Mouse (Mus musculus) testis, adult 2 months (tissue): ENCODE measurements at regions not wholly inside any gene's neighbourhood (a gene's known extent, or its start where the extent isn't known, plus 50 kb on each side); places are given as distances from the start of the nearest gene placed in this dataset.

ENCODE experiments used
- H3K27ac ChIP-seq: fragments of 200-500 bp; 2 replicates; pipeline ENCODE4 v1.5.1; 2012; ENCODE audit warnings: low read depth, low read length; ENCODE audit not compliant: control insufficient read depth, insufficient read depth
- H3K27me3 ChIP-seq: fragments of 200-500 bp; 2 replicates; pipeline ENCODE4 v1.6.1; 2012; ENCODE audit warnings: mild to moderate bottlenecking, low read length, moderate library complexity; ENCODE audit not compliant: control insufficient read depth, insufficient read depth
- H3K36me3 ChIP-seq: fragments of 200-500 bp; 2 replicates; pipeline ENCODE4 v1.6.1; 2012; ENCODE audit warnings: mild to moderate bottlenecking, low read length; ENCODE audit not compliant: control insufficient read depth, insufficient read depth
- H3K4me1 ChIP-seq: fragments of 200-500 bp; 2 replicates; pipeline ENCODE4 v1.6.1; 2012; ENCODE audit warnings: low read length; ENCODE audit not compliant: control insufficient read depth, insufficient read depth
- H3K4me3 ChIP-seq: fragments of 200-500 bp; 2 replicates; pipeline ENCODE4 v1.5.1; 2012; ENCODE audit warnings: low read depth, mild to moderate bottlenecking, low read length, moderate library complexity, mixed read lengths; ENCODE audit not compliant: control insufficient read depth
- CTCF ChIP-seq: fragments of 200-500 bp; IDR thresholded peaks from 2 replicates; pipeline ENCODE4 v1.5.1; 2012; ENCODE audit warnings: low read depth, mild to moderate bottlenecking, inconsistent platforms, low read length, moderate library complexity; ENCODE audit not compliant: control insufficient read depth, insufficient read depth, insufficient replicate concordance
- POLR2A ChIP-seq: fragments of 200-500 bp; IDR thresholded peaks from 2 replicates; pipeline ENCODE4 v1.6.1; 2012; ENCODE audit warnings: low read depth, mild to moderate bottlenecking, inconsistent platforms, low read length, moderate library complexity; ENCODE audit not compliant: control insufficient read depth

GRCm38 (mm10) chr4:53227071-53227470, 67.4 kb upstream of the Abca1 start:
- Histone ChIP-seq H3K27ac (no peak overlapping the region), H3K36me3 (no peaks in the 10 kb centered on the region), H3K4me1 (no peaks in the 10 kb centered on the region), H3K27me3 (no peaks in the 10 kb centered on the region), H3K4me3 (no peak overlapping the region)
- TF ChIP-seq POLR2A: no peak
- TF ChIP-seq CTCF: no peak

DNA sequence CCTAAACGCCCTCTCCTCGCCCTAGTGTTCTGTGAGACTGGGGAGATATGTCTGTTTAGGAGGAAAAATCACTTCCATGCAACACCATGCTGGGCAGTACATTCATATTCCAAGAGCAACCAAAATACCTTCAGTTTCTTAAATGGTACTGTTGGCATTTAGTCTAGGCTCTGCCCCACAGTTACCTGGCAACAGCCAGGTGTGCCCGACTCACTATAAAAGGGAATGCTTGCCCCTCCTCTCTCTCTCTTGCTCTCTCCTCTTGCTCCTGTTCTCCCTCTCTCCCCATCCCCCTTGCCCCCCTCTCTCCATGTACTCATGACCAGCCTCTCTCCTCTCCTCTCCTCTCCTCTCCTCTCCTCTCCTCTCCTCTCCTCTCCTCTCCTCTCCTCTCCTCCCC, 66.7 kb upstream of the Abca1 start:
- TF ChIP-seq POLR2A (no peak), CTCF (no peak)
- H3K4me3 ChIP-seq: no peak overlapping the region
- no peak overlapping the region for H3K27ac ChIP-seq
- no peaks in the 10 kb centered on the region for H3K4me1 ChIP-seq
- no peaks in the 10 kb centered on the region for H3K27me3 ChIP-seq
- no peaks in the 10 kb centered on the region for H3K36me3 ChIP-seq

DNA sequence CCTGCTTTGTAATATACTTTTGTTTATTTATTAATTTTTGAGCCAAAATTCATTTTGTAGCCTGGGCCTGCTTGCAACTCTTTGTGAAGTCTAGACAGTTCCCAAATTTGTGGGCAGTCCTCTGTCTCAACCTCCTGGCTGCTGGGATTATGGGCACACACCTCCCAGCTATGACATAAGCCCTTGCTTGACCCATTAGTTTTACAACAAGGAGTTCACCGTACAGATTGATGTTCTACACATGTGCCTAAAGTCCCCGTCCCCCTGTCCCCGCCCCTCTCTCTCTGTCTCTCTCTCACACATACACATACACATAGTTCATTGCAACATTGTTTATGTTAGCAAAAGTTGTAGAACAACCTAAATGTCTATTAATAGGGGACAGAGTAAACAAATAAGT, 63.7 kb upstream of the Abca1 start:
- Histone ChIP-seq H3K36me3 (no peaks in the 10 kb centered on the region), H3K27ac (no peak overlapping the region), H3K27me3 (no peaks in the 10 kb centered on the region), H3K4me3 (no peak overlapping the region), H3K4me1 (peaks cover 2% of the 10 kb centered on the region)
- TF ChIP-seq CTCF (no peak), POLR2A (no peak)

GRCm38 (mm10) chr4:53220809-53221208, 61.1 kb upstream of the Abca1 start:
- no peak overlapping the region for H3K4me3 ChIP-seq

DNA sequence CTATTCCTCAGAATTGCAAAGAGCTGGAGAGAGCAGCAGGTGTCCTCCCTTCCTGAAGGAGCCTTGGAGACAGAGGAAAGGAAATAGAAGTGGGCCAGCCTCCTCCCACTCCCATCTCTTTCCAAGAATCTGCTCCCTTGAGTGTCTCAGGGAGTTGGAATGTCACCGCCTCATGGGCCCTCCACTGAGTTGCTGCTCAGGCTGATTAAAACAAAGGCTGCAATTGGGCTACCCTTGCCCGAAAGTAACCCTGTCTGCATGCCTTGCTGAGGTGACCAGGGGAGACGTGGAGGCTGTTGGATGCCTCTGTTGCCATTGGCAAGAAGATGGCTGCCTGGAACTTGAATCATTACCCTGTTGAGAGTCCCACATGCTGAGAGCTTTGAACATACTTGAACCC, 59.7 kb upstream of the Abca1 start:
- Histone ChIP-seq H3K4me1 (peaks cover 12% of the 10 kb centered on the region), H3K27ac (no peak overlapping the region), H3K36me3 (no peaks in the 10 kb centered on the region), H3K4me3 (no peak overlapping the region), H3K27me3 (no peaks in the 10 kb centered on the region)
- no peak for TF ChIP-seq CTCF
- TF ChIP-seq POLR2A: no peak

More at GRCm38 (mm10) chr4:53220809-53221208, 61.1 kb upstream of the Abca1 start:
- TF ChIP-seq CTCF (no peak), POLR2A (no peak)
- H3K27me3 ChIP-seq: no peaks in the 10 kb centered on the region
- H3K27ac ChIP-seq: no peak overlapping the region
- no peaks in the 10 kb centered on the region for H3K36me3 ChIP-seq
- H3K4me1 ChIP-seq: peaks cover 12% of the 10 kb centered on the region

- H3K36me3 ChIP-seq: no peaks in the 10 kb centered on the region
- no peak for TF ChIP-seq CTCF
- TF ChIP-seq POLR2A: no peak
- H3K27ac ChIP-seq: peak overlapping the region; percentile 12
These were observed 59.1 kb upstream of the Abca1 start for GRCm38 (mm10) chr4:53218752-53219151.

GRCm38 (mm10) chr4:53218291-53218640, 58.6 kb upstream of the Abca1 start:
- Histone ChIP-seq H3K36me3 (no peaks in the 10 kb centered on the region), H3K27ac (peak overlapping the region; percentile 30), H3K4me3 (peak overlapping the region; percentile 62), H3K4me1 (peaks cover 12% of the 10 kb centered on the region), H3K27me3 (no peaks in the 10 kb centered on the region)
- TF ChIP-seq POLR2A (no peak), CTCF (no peak)

More at GRCm38 (mm10) chr4:53218752-53219151, 59.1 kb upstream of the Abca1 start:
- Histone ChIP-seq H3K4me3 (no peak overlapping the region), H3K27me3 (no peaks in the 10 kb centered on the region), H3K4me1 (peaks cover 12% of the 10 kb centered on the region)

DNA sequence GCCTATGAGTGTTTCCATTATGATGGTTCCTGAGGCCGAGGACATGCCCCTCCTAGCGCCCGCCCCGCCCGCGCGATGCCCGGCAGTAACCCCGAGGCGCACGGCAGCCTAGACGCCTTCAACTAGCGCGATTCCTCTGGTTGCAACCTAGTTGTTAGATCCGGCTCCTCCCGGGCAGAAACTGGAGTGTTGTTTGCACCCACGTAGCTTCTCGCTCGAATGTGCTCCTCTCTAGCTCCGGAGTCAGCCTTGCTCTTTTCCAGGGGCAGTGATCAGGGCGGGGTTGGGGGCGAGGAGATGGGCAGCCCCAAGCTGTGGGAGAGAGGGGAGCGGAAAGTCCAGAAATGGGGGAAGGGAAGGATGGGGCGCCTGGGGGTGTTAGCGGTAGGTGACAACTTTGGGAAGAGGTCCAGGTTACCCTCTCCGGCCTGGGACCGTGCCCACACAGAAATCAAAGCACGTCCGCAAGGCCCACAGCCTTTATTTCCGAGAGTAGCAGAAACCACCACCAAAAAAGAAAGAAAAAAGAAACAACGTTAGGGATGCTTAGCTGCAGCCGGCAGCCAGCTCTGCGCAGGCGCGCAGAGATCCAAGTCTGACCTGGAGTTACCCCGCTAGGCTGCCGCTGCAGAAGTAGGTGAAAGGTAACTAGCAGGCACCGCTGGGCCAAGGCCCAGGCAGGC, 58.1 kb upstream of the Abca1 start:
- peak overlapping the region; percentile 62 for H3K4me3 ChIP-seq
- H3K27ac ChIP-seq: peak overlapping the region; percentile 53; the same call in 1 of the 2 replicates
- H3K36me3 ChIP-seq: no peaks in the 10 kb centered on the region
- TF ChIP-seq CTCF (no peak), POLR2A (no peak)
- no peaks in the 10 kb centered on the region for H3K27me3 ChIP-seq
- peaks cover 12% of the 10 kb centered on the region for H3K4me1 ChIP-seq
